Mouse (Mus musculus): Measurements from ENCODE around the gene Lrrn1. TPM values are rescaled to one million over a fixed set of nuclear protein-coding genes. Genes with fewer than 3 reads are reported as not detected.

Lrrn1 gene
- total RNA-seq (2014; fragmentation: Nextera tagmentation) (not detected in 2 replicates), total RNA-seq (2017) (not detected in 2 replicates)

DNA sequence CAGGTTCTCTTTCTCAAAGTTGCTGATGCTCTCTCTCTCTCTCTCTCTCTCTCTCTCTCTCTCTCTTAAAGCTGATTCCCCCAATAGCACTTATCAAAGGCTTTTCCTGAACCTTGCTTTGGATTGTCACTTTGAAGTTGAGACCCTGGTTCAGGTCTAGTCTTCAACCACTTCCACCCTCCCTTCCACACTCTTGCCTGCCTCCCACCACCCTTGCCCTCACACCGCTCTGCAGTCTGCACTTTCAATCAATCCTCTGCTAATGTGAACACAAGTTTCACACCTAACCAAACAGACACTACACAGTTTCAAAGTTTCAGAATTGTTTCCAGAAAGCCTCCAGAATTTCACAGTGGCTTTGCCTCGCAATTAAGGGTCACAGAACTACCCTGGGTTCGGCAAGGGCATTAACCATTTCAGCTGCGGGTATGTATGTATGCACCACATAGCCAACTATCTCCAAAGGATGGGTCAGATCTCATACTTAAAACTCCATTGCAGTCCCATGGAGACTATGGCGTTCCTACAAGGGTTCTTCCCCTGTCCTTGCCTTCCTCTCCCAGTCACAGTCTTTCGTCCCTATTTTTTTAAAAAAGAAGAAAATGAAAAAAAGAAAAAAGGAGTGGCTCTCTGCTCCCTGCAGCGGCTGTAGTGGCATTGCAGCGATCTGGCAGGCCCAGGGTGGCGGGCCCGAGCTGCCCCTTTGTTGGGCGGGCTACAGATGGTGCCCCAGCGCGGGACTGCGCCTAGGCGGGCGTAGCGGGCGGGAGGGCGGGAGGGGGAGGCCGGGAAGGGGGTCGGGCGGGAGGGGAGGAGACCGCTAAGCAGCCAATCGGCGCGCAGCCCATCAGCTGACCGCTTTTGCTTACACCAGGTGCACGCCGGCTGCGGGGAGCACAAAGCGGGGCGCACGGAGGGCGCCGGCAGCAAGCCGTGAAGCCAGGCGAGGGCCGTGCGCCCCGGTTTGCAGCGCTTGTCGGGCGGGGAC lies at the start of gene Lrrn1:
Gene Lrrn1, plus strand, starts transcription at position 892 of the 988 bp plus-strand sequence.
- ATAC-seq (replicated peaks; ENCODE audit: low FRiP score, low TSS enrichment, poor library complexity, severe bottlenecking) = no peak

DNA sequence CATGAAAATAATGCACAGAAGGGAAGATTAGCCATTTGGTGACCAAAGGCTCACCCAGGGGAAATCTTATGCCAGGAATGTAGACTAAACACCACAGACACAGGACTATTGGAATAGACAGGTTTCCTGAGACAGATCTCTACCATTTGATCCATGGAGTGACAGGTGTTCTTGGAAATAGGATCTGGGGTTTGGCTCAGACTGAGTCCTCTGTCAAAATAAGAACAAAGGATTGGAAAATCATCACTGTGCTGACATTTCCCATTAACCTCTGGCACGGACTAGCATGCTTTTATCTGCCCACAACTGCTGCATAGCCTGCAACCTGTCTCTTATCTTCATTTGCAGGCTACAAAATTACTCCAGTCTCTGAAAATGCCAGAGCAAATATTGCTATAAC lies 35.1 kb upstream of the Lrrn1 start:
- no peak for ATAC-seq (replicated peaks; ENCODE audit: low FRiP score, low TSS enrichment, poor library complexity, severe bottlenecking)

DNA sequence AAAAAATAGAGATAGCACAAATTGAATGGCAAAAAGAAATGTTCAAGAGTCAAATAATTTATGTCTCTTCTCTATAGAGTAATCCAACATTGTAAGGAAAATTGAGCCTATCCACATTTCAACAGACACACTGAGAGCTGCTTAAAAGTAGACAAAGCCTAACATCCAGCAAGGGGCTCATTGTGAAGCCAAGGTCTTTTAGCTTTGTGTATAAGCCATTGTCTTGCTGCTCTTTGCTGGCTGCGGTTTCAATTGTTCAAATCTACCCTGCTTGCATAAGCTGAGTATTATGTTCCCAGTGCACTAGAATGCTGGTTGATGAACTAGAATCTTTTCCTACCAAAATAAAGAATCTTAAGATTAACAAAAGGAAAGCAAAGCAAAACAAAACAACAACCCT lies 33.7 kb upstream of the Lrrn1 start:
- no peak for ATAC-seq (replicated peaks; ENCODE audit: low FRiP score, low TSS enrichment, poor library complexity, severe bottlenecking)

DNA sequence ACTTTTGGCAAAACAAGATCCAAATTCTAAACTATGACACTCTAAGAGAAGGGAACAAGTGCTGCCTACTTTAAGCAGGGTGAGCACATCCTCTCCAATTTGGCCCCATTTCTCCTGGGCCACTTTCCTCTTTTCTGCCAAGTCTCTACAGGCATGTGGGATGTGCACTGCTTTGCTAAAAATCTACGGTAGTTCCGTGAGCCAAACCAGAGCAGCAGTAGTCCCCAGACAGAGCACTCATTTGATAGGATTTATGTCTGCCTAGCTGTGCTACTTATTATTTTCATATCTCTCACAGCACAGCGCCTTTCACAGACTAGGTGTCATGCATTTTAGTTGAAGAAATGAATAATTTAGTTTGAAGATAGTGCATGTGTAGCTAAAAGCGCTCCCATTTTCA lies 15.9 kb upstream of the Lrrn1 start:
- ATAC-seq (replicated peaks; ENCODE audit: low FRiP score, low TSS enrichment, poor library complexity, severe bottlenecking) = no peak

DNA sequence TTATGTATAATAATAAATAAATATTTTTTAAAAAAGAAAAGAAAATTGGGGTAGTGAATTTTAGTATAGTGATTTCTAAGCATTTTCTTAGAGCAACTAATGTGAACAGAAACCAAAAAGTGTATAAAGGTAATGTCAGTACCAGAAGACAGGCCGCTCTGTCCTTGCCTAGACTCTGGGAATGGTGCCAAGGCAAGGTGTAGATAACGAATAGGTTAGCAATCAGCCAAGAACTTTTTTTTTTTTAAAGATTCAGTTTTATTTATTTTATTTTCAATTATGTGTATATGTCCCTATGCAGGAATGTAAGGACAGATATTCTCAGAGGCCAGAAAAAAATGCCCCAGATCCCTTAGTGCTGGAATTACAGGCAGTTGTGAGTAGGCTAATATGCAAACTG lies 5.6 kb upstream of the Lrrn1 start:
- ATAC-seq (replicated peaks; ENCODE audit: low FRiP score, low TSS enrichment, poor library complexity, severe bottlenecking) = no peak

DNA sequence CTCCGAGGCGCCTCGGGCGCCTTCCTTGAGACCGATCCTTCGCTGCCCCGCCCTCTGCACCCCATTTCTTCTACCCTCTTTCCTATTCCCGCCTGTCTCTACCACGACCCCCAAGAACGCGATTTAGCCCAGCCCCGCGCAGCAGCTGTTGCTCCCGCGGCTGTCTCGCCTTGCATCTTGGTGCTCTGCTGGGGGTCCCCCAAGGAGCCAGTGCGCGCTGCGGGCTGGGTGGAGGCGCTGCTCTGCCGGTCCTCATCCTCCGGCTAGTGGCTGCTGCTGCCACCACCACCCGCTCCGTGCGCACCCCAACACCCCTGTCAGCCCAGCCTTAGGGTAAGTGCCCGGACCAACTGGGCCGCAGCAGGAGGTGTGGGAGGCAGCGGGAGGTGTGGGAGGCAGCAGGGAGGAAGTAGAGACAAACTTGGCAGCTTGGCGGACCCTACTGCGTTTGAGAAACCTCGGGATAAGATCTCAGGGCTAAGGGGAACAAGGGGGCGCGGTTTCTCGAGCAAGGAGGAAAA lies 403 bp downstream of the Lrrn1 start:
- ATAC-seq (replicated peaks; ENCODE audit: low FRiP score, low TSS enrichment, poor library complexity, severe bottlenecking) = no peak

DNA sequence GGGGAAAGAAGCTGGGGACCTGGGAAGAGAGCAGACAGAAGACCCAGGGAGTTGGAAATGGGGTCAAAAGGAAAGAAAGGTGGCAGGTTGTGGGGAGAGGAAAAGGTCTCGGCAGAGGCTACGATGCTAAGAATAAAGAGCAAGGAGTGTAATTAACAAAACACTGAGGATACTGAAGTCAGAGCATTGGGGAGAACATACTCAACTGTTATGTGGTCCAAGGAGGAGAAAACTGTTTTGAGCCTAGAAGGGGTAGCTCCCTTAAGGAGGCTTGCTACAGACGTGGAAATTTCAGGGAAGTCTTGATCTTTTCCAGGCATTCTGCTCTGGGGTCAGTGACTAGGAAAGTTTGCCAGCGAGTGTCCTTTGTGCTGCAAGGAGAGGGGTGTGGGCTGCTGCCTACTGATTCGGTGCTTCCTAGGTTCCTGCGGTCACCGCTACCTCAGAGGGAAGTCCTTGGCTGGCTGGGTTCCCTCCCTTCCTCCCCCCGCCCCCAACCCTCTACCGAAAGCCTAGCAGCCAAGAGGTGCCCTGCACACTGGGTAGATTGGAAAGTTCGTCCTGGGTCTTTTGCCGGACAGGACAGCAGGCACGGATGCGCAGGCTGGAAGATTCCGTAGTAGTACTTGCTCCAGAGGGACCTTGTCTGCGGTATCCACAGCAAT lies 1.2 kb downstream of the Lrrn1 start:
- no peak for ATAC-seq (replicated peaks; ENCODE audit: low FRiP score, low TSS enrichment, poor library complexity, severe bottlenecking)

DNA sequence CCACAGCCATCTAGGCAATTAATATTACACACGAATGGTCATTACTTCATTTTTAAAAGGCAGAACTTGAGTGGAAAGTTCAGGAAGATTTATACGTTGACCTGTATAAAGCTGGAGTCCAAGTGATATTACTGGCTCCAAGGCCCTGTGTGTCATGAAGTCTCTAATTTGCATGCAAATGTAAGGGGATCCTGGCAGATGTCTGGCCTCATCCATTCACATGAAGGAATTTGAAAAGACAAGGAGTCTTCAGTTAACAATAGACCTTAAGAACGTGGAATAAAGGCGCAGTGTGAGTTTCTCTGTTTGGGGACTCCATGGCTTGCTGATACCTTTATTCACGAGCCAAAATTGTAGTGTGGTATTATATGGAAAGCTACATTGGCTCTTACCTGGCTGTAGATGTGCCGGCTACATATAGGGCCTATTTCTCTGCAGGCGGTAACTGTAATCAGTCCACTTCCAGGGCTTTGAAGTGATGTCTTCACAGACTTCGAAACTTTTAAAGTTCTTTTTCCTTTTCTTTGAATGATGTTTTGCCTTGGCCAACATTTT lies 2.0 kb downstream of the Lrrn1 start:
- no peak for ATAC-seq (replicated peaks; ENCODE audit: low FRiP score, low TSS enrichment, poor library complexity, severe bottlenecking)

DNA sequence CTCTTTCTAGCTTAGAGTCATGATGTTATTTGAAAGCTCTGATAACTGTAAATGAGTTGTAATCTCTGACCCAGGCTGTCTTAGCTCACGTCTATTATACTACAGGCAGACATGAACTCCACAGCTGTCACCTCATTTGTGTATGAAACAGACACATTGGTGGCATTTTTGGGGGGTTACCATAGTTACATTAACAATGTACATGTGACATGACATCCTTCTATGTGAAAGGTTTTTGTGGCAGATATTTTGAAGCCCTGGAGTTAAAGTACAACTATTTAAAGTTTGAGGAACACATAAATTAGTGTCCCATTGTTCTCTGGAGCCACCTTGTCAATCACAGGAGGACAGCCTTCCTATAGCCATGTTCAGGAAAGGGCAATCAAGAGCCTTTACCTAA lies 5.0 kb downstream of the Lrrn1 start:
- ATAC-seq (replicated peaks; ENCODE audit: low FRiP score, low TSS enrichment, poor library complexity, severe bottlenecking) = no peak

DNA sequence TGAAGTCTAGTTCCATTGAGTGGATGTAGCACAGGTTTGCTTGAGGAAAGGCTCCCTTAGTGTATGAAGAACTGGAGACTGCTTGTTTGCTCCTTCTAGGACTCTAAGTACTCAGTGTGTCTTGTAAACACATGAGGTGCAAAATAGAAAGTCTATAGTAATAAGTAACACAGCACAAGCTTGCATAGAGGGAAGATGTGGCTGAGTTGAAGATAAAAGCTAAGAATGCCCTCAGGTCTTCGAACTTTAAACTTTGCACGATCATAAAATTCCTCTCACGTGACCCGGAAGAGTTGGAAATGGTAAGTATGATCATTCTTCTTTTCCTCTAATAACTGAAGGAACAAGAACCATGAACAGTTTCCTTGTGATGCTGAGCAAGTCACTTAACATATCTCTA lies 7.1 kb downstream of the Lrrn1 start:
- no peak for ATAC-seq (replicated peaks; ENCODE audit: low FRiP score, low TSS enrichment, poor library complexity, severe bottlenecking)

DNA sequence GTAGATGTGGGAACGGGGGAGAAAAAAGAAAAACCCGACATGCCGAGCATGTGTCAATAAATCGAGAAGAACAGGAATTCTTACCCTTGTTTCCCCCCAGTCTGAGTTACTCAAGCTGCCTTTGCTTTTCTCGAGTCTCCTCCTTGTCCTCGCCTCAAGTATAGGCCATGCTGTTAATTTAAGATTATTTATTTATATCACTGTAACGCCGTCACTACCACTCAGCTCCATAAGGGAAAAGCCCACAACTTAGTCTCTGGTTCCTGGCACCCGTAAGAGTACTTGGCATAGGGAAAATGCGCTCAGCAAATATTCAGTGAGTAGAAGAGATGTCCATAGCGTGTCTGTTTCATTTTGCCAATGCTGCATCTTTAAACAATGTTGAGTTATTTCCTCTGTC lies 11.7 kb downstream of the Lrrn1 start:
- ATAC-seq (replicated peaks; ENCODE audit: low FRiP score, low TSS enrichment, poor library complexity, severe bottlenecking) = no peak

DNA sequence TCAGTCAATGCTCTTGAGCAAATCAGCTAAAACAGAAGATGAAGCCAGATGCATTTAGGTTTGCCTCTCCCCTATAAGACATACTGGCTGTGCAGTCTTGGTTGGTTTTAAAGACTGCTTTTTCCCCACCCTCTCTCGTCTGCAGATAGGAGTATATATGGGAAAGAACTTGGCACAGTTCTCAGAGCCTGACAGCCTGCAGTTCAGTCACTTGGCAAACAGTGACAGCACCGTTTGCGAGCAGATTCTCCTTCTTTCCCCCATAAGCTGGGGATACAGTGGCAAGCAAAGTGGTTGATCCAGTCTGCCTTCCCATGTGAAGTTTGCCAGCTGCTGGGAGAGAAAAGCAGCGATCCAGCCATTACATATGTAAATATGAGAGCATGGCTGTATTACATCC lies 12.3 kb downstream of the Lrrn1 start:
- no peak for ATAC-seq (replicated peaks; ENCODE audit: low FRiP score, low TSS enrichment, poor library complexity, severe bottlenecking)

DNA sequence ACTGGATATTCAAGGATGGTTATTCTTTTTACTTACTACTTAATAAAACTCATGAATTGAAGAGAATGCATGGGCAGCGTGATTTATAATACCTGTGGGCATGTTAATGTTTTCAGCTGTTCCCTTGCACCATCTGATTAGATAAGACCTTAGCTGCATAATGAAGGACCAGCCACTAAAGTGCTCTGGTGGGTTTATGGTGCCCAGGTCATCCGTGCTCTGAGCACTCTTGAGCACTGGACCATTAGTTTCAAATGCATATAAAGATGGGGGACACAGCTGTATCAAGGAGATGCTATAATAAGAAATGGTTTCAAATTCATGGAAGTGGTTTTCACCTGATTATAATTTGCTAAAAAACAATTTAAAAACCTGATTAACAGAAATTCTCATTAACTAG lies 16.7 kb downstream of the Lrrn1 start:
- no peak for ATAC-seq (replicated peaks; ENCODE audit: low FRiP score, low TSS enrichment, poor library complexity, severe bottlenecking)

DNA sequence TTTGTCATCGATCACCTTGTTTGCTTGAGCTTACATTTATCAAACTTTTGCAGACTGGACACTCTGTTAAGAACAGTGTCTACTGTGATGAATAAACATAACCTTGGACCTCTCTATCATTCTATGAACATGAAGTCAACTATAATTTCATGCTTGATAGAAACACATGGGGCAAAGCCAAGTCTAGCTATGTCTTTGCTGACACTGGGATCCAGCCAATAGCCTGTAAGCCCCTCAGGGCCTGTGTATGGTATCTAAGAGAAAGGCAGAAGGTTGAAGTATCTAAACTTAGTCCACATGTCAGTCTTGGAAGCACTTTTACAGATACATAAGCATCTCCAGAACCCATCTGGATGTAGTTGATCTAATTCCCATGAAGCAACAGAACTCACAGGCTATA lies 22.9 kb downstream of the Lrrn1 start:
- ATAC-seq (replicated peaks; ENCODE audit: low FRiP score, low TSS enrichment, poor library complexity, severe bottlenecking) = no peak

DNA sequence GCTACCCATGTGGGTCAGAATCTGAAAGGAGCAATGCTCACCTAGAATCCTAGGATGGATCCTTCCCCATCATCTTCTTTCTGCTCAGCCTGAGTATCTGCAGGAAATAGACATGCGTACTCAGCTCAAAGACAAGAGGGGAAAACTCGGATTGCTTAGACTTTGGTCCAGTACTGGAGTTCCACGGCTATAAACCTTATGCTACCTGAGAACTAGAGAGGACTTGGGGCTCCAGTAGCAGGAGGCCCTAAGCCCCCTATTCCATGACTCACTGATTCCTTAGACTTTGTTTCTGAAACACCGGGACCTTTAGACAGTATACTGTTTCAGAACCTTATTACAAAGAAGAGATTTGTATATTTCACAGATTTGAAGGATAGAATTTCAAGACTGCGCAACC lies 25.8 kb downstream of the Lrrn1 start:
- ATAC-seq (replicated peaks; ENCODE audit: low FRiP score, low TSS enrichment, poor library complexity, severe bottlenecking) = no peak

DNA sequence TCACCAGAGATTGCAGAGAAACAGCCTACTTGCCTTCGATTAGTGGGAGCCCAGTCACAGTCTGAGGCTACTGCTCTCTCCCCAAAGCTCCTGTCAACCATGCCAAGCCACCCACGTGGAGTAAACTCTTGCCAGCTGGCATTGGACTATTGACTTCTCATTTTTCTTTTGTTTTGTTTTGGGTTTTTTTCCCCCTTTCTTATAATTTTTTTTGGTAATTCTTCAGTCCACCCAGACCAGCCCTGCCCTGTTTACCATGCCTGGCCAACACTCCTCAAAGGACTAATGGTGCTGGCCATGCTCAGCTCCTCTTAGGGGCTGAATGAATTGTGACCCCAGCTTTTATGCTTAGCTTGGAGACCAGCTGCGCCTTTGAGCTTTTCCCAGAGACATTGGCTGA lies 27.4 kb downstream of the Lrrn1 start:
- no peak for ATAC-seq (replicated peaks; ENCODE audit: low FRiP score, low TSS enrichment, poor library complexity, severe bottlenecking)

DNA sequence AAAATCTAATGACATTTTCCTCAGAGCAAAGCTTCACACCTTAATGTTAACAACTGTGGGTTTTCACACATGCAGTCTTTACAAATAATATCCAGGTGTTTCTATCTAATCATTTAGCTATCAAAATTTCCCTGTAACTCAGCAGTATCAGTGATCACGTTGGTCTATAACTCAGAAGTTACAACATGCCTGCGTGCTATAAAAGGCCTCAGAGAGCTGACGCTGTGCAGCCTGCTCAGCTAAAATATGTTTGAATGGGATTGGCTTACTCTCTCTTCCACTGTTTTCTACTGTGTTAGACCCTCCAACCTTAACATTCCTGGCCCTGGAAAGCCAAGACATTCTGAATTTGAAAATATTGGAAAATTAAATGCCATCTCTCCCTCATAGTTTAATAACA lies 28.2 kb downstream of the Lrrn1 start:
- no peak for ATAC-seq (replicated peaks; ENCODE audit: low FRiP score, low TSS enrichment, poor library complexity, severe bottlenecking)

DNA sequence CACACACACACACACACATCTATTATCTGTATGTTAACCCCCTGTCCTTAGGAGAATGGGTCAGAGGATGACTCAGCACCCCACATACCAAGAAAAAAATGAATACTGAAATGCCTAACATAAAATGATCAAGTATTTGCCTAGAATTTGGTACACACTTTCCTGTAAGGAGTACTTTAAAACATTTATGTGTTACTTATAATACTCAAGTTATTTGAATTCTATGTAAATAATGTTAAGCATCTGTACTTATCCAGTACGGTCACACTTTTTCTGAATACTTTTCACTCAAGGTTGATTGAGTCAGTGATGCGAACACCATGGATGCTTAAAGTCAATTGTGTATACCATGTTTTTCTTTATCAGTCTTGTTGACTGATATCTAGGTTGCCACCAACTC lies 32.7 kb downstream of the Lrrn1 start:
- no peak for ATAC-seq (replicated peaks; ENCODE audit: low FRiP score, low TSS enrichment, poor library complexity, severe bottlenecking)

DNA sequence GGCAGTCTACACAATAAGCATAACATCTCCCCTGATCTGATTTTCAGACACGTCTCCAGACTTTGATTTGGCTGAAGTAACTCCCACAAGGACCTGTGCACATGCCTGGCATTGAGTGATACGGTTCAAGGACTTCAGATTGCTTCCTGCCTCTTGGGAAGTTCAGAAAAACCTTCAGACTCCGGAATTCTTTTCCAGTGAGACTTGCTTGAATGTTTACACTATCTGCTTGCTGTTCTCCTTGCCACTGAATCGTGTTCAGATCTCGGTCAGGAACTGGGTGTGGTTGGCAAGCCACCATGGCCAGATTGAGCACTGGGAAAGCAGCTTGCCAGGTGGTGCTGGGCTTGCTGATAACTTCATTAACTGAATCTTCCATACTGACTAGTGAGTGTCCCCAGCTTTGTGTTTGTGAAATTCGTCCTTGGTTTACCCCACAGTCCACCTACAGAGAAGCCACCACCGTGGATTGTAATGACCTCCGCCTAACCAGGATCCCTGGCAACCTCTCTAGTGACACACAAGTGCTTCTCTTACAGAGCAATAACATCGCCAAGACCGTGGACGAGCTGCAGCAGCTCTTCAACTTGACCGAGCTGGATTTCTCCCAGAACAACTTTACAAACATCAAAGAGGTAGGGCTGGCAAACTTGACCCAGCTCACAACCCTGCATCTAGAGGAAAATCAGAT lies 37.5 kb downstream of the Lrrn1 start:
- no peak for ATAC-seq (replicated peaks; ENCODE audit: low FRiP score, low TSS enrichment, poor library complexity, severe bottlenecking)

DNA sequence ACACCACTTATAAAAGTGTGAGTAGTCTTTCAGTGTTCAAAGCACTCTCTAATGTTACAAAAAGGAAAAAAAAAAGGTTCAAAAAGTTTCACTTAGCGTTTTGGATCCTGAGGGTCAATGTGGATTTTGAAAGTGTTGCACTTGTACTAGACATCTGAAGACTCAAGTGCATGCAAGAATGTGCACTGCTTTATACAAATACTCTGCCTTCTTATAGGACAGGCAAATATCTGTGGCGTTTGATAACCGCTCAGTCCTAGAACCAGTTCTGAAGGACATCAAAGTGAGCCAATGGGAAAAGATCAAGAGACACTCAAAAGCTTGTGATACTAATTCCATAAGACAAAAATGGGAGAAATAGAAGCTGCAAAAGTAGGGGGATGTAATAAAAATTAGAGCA lies 45.0 kb downstream of the Lrrn1 start:
- no peak for ATAC-seq (replicated peaks; ENCODE audit: low FRiP score, low TSS enrichment, poor library complexity, severe bottlenecking)
